Mouse (Mus musculus): ENCODE results near the gene Galnt15.
"Not testable (repeated sequence)": the region's sequence is repeated elsewhere in the genome, so short reads cannot be mapped to it uniquely, and the experiment has no call there.

Gene Galnt15

DNA sequence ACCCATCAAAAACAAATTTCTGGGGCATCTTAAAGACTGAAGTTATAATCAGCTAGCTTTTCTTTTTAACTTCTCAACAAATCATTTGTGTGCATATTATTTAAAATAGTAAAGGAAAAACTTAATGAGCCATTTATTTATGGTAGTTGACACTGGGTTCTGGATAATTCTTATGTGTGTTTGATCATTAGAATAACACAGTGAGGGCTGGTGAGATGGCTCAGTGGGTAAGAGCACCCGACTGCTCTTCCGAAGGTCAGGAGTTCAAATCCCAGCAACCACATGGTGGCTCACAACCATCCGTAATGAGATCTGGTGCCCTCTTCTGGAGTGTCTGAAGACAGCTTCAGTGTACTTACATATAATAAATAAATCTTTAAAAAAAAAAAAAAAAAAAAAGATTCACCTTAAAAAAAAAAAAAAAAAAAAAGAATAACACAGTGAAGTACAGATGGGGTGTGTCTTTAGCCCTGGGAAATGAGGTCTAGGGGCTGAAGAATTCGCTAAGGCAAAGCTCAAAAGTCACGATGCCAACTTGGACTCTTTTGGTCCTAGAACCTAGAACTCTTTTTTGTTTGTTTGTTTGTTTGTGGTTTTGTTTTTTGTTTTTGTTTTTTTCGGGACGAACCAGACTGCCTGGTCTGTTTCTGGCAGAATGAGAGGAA, 58.9 kb downstream of the Galnt15 start:
- in situ Hi-C loops (cut with MboI): not testable (repeated sequence)

DNA sequence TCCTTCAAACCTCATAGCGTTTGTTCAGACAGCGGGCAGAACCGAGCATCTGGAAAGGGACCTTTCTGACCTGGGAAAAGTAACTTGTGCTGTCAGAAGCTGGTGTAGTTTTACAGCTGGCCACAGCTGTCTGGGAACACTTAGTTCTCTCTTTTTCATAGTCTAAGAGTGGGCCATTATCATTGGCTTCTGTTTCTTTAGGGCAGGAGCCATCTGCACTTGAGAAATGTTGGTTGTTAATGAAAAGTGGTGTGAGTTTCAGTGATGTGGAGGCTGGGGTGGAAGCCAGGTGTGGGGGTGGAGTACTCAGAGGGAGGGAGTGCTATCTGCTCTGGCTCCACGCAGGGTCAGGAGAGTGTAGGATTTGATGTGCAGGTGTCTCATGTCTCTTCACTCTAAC, 62.3 kb downstream of the Galnt15 start:
- in situ Hi-C loops (cut with MboI): no loop called here

DNA sequence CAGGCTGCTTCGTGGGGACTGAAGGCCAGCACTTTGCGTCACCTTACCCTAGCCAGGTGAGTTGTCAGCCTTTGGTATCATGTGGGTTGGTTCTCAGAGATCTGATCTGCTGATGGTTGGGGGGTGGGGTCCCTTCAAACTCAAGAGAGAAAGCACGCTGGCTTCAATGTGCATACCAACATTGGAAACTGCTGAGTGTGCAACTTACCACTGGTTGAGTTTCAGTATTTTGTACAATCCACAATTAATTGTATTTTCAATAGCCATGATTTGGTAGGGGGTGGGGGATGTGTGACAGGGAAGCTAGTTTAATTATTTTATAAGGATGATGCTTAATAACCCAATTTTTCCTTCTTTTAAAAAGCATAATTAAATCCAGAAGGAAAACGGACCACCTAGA, 62.9 kb downstream of the Galnt15 start:
- in situ Hi-C loops (cut with MboI): no loop called here

DNA sequence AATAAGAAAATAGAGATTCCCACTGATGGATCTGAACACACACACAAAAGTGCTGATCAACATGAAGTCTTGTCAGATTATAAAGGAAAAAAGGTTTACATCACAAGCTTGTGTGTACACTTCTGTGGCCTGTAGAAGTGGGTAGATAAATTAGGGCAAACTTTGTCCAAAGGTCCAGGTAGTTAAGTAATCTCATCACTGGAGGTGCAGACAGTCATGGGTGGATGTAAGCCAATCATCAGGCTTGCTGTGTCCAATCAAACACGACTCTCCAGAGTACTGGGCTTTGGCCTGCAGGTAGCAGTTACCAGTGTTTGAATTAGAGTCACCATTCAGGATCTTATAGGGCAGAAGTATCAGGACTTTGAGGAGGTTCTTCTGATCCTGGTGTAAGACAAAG, 64.2 kb downstream of the Galnt15 start:
- in situ Hi-C loops (cut with MboI): no loop called here

DNA sequence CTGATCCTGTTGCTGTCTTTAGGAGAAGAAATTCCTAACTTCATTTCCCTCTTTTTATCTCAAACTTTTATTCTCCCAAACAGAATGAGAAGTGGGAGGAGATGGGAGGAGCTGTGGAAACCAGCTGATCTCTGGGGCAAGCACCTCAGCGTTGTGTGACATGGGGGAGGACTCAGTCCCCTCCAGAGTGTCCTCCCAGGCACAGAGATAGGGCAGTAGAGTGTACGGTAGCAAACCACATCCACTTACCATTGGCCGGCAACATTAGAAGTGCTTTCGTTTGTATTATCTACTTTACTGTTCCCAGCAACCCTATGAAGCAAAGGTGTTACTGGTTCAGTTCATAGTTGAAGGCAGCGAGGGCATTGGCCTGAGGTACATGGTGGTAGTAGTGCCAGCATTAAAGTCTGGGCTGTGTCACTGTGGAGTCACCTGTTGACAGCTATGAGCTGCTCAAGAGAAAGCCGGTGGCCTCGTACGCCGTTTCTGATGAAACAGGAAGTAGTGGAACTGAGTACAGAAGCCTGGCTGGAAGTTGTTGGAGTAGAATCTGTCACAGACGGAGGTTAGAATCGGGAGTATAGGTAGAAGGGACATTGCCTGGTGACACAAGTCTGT, 64.8 kb downstream of the Galnt15 start:
- in situ Hi-C loops (cut with MboI): no loop called here

DNA sequence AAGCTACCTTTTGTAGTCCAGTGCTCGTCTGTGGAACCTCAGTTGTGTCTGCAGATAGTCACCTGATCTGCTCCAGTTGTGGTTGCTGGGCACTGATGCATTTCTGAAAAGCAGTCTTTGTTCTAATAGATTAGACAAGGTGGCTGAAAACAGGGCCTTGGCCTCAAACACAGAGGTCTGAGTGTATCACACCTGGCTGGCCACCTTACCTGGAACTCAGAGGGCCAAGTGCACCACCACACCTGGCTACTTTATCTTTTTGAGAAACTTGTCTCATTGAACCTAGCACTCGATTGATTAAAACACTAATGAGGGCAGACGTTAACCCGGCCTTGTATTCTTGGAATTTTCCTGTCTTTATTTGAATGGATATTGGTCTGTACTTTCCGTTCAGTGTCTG, 66.9 kb downstream of the Galnt15 start:
- in situ Hi-C loops (cut with MboI): no loop called here

DNA sequence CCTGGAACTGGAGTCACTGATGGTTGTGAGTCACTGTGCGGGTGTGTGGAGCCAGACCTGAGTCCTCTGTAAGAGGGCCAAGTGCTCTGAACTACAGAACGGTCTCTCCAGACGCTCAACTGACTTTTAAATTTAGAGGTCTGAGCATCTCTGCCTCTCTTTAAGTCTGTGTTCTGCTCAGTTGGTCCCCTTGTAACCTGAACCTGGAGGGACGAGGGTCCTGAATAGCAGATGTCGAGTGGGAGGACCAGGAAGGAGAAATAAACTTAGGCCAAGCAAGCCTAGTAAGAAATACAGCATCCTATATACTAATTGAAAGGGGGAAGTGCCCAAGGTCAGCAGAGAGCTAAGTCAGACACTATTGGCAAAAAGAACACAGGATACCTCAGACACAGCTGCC, 68.0 kb downstream of the Galnt15 start:
- in situ Hi-C loops (cut with MboI): no loop called here

DNA sequence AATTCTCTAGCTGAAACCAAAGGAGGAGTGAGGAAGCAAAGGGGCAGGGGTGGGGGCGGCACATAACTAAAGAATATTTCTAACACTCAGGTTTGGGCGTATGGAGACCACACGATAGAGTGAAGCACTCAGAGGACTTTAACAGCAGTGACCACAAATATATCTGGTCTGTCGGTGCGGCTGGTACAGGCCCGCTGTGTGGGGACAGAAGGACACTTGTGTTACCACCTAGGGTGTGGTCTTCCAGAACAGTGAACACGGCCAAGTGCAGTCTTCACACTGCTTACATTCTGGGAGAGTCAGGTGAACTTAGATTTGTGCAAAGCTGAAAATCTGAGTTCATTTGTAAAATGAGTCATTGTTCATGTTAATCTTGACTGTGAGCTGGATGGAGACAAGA, 68.9 kb downstream of the Galnt15 start:
- in situ Hi-C loops (cut with MboI): no loop called here

DNA sequence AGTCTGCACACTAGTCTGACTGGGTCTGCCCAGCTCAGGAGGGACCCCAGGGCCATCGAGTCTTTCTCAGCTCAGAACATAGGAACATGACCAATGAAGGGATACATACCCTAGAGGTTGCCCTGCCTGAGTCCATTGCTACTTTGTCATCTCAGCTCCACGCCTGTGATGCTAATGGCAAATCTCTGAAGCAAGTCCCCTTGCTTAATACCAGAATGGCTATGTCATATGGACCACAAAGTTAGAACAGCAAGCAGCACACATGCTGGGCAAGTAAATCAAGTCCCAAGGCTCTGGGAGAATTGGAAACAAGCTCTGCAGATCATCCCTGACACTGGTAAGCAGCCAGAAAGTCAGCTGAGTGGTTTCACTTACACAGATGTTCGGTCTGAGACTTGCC, 70.2 kb downstream of the Galnt15 start:
- in situ Hi-C loops (cut with MboI): no loop called here

DNA sequence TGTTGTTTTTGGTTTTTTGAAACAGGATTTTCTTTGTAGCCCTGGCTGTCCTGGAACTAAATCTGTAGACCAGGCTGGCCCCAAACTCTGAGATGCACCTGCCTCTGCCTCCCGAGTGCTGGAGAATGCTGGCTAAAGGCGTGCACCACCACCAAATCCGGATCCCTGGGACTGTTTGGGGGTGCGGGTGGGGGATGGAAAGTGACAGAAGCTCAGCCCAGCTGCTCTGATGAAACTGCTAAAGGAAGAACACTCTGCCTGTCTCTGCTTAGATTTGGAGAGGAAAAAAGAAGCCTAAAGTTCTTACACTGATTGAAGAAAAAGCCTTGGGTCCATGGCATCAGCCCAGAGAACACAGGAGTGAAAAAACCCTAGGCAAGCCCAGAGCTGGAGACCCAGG, 74.8 kb downstream of the Galnt15 start:
- in situ Hi-C loops (cut with MboI): no loop called here

DNA sequence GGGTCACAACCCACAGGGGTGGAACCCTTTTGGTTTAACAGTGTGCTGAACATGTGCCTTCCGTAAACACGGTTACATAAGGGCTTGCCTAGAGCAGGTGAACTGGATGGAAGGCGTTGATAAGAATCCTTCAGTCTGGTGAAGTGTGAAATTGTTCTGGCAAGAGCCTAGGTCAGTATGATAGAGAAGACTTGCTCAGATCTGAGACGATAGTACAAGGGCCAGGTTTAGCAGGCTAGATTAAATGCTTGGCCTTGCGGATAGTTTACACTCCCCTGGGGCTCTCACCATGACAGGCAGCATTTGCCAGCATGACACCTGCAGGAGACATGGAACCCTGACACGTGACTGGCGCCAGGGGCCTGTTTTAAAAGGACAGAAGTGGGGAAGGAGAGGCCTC, 76.9 kb downstream of the Galnt15 start:
- in situ Hi-C loops (cut with MboI): no loop called here

DNA sequence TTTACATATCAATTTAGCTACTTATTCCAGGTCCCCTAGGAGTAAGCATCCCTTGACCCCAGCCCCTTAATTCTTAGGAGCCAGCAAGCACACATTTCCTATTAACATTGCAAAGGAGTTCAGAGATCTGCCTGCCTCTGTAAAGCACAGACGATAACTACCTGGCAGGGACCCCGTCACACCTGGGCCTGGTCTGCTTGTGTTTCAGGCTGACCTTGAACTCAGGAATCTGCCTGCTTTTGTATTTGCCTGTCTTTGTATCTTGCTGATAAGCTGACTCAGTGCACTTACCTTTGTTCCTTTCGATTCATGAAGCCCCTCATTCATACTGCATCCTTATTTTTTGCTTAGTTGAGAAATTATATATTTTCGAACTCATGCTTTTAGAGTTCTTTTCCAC, 78.1 kb downstream of the Galnt15 start:
- in situ Hi-C loops (cut with MboI): no loop called here

All from mature B cell (primary cell).